Mouse (Mus musculus) liver, adult 2 months (tissue): Measurements from ENCODE around the gene Stk32c. TPM values are rescaled to one million over a fixed set of nuclear protein-coding genes. Genes with fewer than 3 reads are reported as not detected.

ENCODE experiments used
- DNase-seq: peaks from one replicate; pipeline ENCODE4 v3.0.0-alpha.2; 2011; ENCODE audit warnings: low read depth, low spot score; ENCODE audit errors: extremely low read depth
- H3K27ac ChIP-seq: fragments of 200-500 bp; replicated peaks from 2 replicates; pipeline ENCODE4 v1.5.1; 2012; ENCODE audit warnings: low read depth, mild to moderate bottlenecking, control low read depth, inconsistent platforms, low read length; ENCODE audit not compliant: insufficient read depth
- H3K27me3 ChIP-seq: fragments of 200-500 bp; 2 replicates; pipeline ENCODE4 v1.6.1; 2012; ENCODE audit warnings: mild to moderate bottlenecking, moderate library complexity, low read length, inconsistent platforms; ENCODE audit not compliant: control insufficient read depth, insufficient read depth
- H3K36me3 ChIP-seq: fragments of 200-500 bp; 2 replicates; pipeline ENCODE4 v1.6.1; 2012; ENCODE audit warnings: low read length, inconsistent platforms; ENCODE audit not compliant: control insufficient read depth, insufficient read depth
- H3K4me1 ChIP-seq: fragments of 200-500 bp; 2 replicates; pipeline ENCODE4 v1.6.1; 2011; ENCODE audit warnings: low read length; ENCODE audit not compliant: control insufficient read depth, insufficient read depth
- H3K4me3 ChIP-seq: fragments of 200-500 bp; 2 replicates; pipeline ENCODE4 v1.5.1; 2011; ENCODE audit warnings: low read depth, mild to moderate bottlenecking, control low read depth, low read length, moderate library complexity; ENCODE audit not compliant: insufficient read depth
- H3K79me2 ChIP-seq: fragments of 200-500 bp; 2 replicates; pipeline ENCODE4 v1.6.1; 2012; ENCODE audit warnings: inconsistent platforms, mild to moderate bottlenecking, low read length, moderate library complexity; ENCODE audit not compliant: control insufficient read depth, insufficient read depth
- H3K9ac ChIP-seq: fragments of 200-500 bp; 2 replicates; pipeline ENCODE4 v1.6.1; 2012; ENCODE audit warnings: low read depth, mild to moderate bottlenecking, control low read depth, inconsistent platforms, low read length
- CTCF ChIP-seq: fragments of 200-500 bp; IDR thresholded peaks from 2 replicates; pipeline ENCODE4 v1.5.1; 2011; ENCODE audit warnings: low read depth, low read length, control low read depth
- POLR2A ChIP-seq: fragments of 200-500 bp; IDR thresholded peaks from 2 replicates; pipeline ENCODE4 v1.6.1; 2011; ENCODE audit warnings: low read length, control low read depth; ENCODE audit not compliant: insufficient read depth; ENCODE audit errors: extremely low read depth
- whole genome bisulfite sequencing: fragments of 180-500 bp; shearing (Covaris S2); methylation state at CpG from one replicate; pipeline ENCODE4 v1.1.7; 2018; 5-methylcytosine and 5-hydroxymethylcytosine counted together
- polyA plus RNA-seq: library from polyadenylated mRNA; depleted of rRNA; stranded (reverse); fragments of >200 nt; gene quantifications from 2 replicates; pipeline ENCODE4 v1.2.3, GENCODE M21; 2012
- total RNA-seq: library from RNA; depleted of rRNA; stranded (reverse); fragments of >200 nt; gene quantifications from 2 replicates; pipeline ENCODE4 v1.2.3, GENCODE M21; 2014

Stk32c gene
- total and polyA plus RNA-seq, 2 experiments: 0.18 to 0.21 TPM

DNA sequence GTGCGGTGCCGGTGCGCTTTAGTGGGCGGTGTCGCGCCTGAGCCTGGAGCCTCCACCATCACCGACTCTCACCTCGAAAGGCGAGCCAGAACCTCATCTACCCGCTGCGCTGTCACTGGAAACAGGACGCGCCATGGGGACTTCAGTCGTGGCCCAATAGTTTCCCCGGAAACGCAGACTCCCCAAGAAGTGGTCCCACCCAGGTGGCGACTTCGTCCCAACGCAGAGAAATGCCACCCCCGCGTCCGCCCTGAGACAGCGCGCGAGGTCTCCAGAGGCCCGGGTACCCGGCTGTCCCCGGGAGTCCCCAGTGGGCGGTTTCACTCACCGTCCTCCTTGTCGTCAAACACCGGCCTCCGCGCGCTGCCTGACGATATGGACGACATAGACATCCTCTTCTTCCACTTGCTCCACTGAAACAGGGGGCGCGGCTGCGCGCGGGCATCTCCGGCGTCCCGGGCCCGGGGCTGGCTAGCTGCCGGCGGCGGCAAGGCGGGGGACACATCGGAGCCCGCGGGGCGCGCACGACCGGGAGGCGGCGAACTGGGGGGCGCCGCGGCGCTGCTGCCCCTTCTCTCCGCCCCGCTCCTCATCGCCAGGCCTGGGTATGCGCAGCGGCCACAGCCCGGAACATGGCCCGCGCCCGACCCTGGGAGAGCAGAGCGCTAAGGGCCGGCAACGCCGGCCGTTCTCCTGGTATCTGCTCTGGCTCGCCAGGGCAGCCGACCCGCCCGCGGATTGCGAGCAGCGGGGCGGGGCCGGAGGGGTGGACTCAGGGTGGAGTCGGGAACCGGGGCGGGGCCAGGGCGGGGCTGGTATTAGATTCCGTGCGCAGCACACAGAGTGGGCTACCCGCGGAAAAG is 25.1 kb downstream of the Stk32c start:
- Histone ChIP-seq H3K9ac (peak overlapping the region; percentile 59), H3K4me3 (peak overlapping the region; percentile 42; the same call in 1 of the 2 replicates), H3K36me3 (no peaks in the 10 kb centered on the region), H3K4me1 (no peaks in the 10 kb centered on the region), H3K27me3 (no peaks in the 10 kb centered on the region; the same call in 1 of the 2 replicates), H3K79me2 (no peaks in the 10 kb centered on the region), H3K27ac (no peak overlapping the region)
- DNase-seq: no peak
- TF ChIP-seq POLR2A (no peak), CTCF (no peak)
- WGBS: 2% methylated on average over 91 of the region's 94 CpGs

DNA sequence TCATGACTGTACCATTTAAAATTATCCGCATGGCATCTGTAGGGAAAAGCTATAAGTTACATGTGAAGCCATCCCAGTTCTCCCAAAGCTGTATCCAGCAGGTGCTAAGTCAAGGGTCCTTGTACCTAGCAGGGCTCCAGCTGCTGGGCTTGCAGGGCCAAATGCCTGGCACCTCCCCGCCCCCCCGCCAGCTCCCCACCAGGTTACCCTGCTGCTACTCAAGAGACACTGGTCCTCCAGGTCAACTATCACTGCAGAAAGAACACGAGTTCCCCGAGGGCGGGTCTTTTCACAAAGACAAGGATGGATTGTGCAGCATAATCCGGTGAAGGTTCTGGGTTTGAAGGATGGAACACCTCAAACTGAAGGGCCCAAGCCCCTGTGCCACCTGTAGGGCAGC is 25.8 kb downstream of the Stk32c start:
- Histone ChIP-seq H3K9ac (no peak overlapping the region), H3K79me2 (no peaks in the 10 kb centered on the region), H3K36me3 (no peaks in the 10 kb centered on the region), H3K27ac (no peak overlapping the region), H3K4me1 (no peaks in the 10 kb centered on the region), H3K27me3 (peaks cover 4% of the 10 kb centered on the region; the same call in 1 of the 2 replicates), H3K4me3 (no peak overlapping the region)
- 45% methylated on average over 7 of the region's 7 CpGs for WGBS
- no peak for TF ChIP-seq CTCF
- no peak for TF ChIP-seq POLR2A
- DNase-seq: no peak

DNA sequence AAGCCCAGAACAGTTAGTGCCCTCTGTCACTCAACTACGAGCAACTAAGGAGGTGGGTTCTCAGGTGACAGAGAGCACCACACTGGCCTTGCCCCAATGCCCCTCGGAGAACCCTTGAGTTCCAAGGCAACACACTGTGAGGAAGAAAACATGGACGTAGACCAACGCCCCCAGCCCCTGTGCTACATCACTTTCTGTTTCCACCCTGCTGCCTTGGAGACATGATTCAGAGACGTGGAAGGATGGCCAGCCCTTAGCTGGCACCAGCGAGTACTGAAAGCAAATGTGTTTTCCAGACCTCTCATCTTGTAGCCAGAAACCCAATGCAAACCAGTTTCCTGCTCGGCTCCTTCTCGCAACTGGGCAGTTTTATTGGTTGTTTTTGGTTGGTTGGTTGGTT is 26.7 kb downstream of the Stk32c start:
- Histone ChIP-seq H3K36me3 (no peaks in the 10 kb centered on the region), H3K9ac (no peak overlapping the region), H3K27me3 (peaks cover 4% of the 10 kb centered on the region; the same call in 1 of the 2 replicates), H3K4me3 (no peak overlapping the region), H3K4me1 (no peaks in the 10 kb centered on the region), H3K27ac (no peak overlapping the region), H3K79me2 (no peaks in the 10 kb centered on the region)
- 80% methylated on average over 8 of the region's 8 CpGs for WGBS
- DNase-seq: no peak
- TF ChIP-seq POLR2A (no peak), CTCF (no peak)

DNA sequence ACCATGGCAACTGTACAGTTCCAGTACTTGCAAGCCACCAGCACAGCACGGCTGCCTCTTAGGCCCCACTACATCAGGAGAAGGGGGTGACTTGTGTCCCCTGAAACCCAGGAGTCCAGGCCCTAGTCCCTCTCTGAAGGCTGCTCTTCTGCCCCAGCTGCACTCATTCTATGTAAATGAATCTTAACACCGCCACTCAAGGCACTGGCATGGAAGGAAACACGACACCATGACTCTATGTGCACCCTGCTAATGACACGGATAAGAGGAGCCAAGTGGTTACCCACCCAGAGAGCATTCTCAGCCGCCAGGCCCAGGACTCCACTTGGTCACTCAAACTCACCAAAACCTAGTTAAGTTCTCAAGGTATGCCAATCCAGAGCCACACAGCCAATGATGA is 27.1 kb downstream of the Stk32c start:
- no peaks in the 10 kb centered on the region for H3K36me3 ChIP-seq
- H3K4me3 ChIP-seq: no peak overlapping the region
- no peaks in the 10 kb centered on the region for H3K4me1 ChIP-seq
- DNase-seq: no peak
- H3K27ac ChIP-seq: no peak overlapping the region
- H3K79me2 ChIP-seq: no peaks in the 10 kb centered on the region
- TF ChIP-seq POLR2A (no peak), CTCF (no peak)
- H3K9ac ChIP-seq: no peak overlapping the region
- WGBS: 54% methylated on average over 5 of the region's 5 CpGs
- peaks cover 4% of the 10 kb centered on the region; the same call in 1 of the 2 replicates for H3K27me3 ChIP-seq

DNA sequence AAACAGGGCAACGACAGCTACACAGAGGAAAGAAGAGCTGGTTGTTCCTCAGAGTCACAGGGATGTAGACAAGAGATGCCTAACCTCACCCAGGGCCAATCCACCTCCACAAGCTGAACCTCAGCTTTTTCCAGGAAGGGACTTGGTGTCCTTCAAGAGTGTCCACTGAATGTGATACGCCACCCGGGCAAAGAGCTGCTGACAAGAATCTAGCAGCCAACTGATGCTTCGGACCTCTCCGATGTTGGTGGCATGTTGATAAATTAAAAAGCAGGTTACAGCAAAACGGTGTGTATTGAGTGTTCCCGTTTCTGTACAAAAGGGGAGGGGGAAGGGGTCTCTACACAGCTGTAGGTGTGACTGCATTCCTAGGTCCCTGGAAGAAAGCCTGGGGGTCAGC is 28.3 kb downstream of the Stk32c start:
- no peaks in the 10 kb centered on the region for H3K4me1 ChIP-seq
- no peak overlapping the region for H3K27ac ChIP-seq
- peaks cover 4% of the 10 kb centered on the region; the same call in 1 of the 2 replicates for H3K27me3 ChIP-seq
- DNase-seq: no peak
- no peaks in the 10 kb centered on the region for H3K36me3 ChIP-seq
- no peak overlapping the region for H3K9ac ChIP-seq
- 85% methylated on average over 7 of the region's 7 CpGs for WGBS
- H3K4me3 ChIP-seq: no peak overlapping the region
- H3K79me2 ChIP-seq: no peaks in the 10 kb centered on the region
- TF ChIP-seq CTCF (no peak), POLR2A (no peak)

DNA sequence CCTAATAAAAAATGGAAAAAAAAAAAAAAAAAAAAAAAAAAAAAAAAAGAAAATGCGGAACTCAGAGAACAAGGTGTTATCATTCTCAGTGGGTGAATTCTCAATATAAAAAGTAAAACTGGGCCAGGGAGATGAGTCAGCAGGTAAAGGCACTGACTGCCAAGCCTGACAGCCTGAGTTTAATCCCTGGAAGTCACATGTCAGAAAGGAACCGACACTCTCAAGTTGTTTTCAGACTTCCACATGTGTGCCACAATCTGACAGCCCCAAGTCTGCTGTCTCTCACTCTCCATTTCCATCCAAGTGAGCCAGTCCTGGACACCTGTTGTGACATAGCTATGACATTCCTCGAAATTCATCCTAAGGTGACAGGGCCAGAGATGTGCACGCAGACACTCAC is 28.7 kb downstream of the Stk32c start:
- Histone ChIP-seq H3K27ac (no peak overlapping the region), H3K27me3 (peaks cover 4% of the 10 kb centered on the region; the same call in 1 of the 2 replicates), H3K4me3 (no peak overlapping the region), H3K79me2 (no peaks in the 10 kb centered on the region), H3K4me1 (no peaks in the 10 kb centered on the region), H3K36me3 (no peaks in the 10 kb centered on the region), H3K9ac (no peak overlapping the region)
- TF ChIP-seq POLR2A (no peak), CTCF (no peak)
- WGBS: 72% methylated on average over 4 of the region's 4 CpGs
- DNase-seq: no peak
